Mouse (Mus musculus) myocyte (in vitro differentiated cells): Measurements from ENCODE around the gene Gng2. TPM values are rescaled to one million over a fixed set of nuclear protein-coding genes. Genes with fewer than 3 reads are reported as not detected.

Source experiments
- H3K27me3 ChIP-seq: one replicate; pipeline ENCODE4 v1.6.1; 2011; ENCODE audit not compliant: control insufficient read depth, insufficient read depth, insufficient read length
- H3K36me3 ChIP-seq: one replicate; pipeline ENCODE4 v1.6.1; 2011; ENCODE audit not compliant: control insufficient read depth, insufficient read depth
- H3K4me2 ChIP-seq: one replicate; pipeline ENCODE4 v1.6.1; 2011; ENCODE audit warnings: low read depth, control low read depth
- H3K4me3 ChIP-seq: one replicate; pipeline ENCODE4 v1.5.1; 2011; ENCODE audit warnings: mild to moderate bottlenecking, control low read depth, moderate library complexity
- H3K79me2 ChIP-seq: one replicate; pipeline ENCODE4 v1.6.1; 2011; ENCODE audit not compliant: control insufficient read depth, insufficient read depth
- H3ac ChIP-seq: one replicate; pipeline ENCODE4 v1.6.1; 2011; ENCODE audit not compliant: control insufficient read depth, insufficient read length
- CEBPB ChIP-seq: IDR thresholded peaks from 2 replicates; pipeline ENCODE4 v1.6.1; 2011; ENCODE audit warnings: mild to moderate bottlenecking, moderate library complexity; ENCODE audit not compliant: poor library complexity, insufficient read depth, severe bottlenecking
- E2F4 ChIP-seq: IDR thresholded peaks from one replicate; pipeline ENCODE4 v1.6.1; 2011; ENCODE audit warnings: mild to moderate bottlenecking, control low read depth, moderate library complexity; ENCODE audit not compliant: insufficient read depth
- MAX ChIP-seq: IDR thresholded peaks from one replicate; pipeline ENCODE4 v1.6.1; 2011; ENCODE audit warnings: low read depth, mild to moderate bottlenecking, control low read depth
- MYOD1 ChIP-seq, 3 experiments: IDR thresholded peaks; one replicate each; pipeline ENCODE4 v1.6.1; 2011; ENCODE audit warnings: control low read depth in 2 of 3, low read depth in 2 of 3, mild to moderate bottlenecking in 2 of 3, moderate library complexity in 1 of 3; ENCODE audit not compliant: insufficient read length in 2 of 3, control insufficient read depth in 1 of 3
- MYOG ChIP-seq, 3 experiments: IDR thresholded peaks; one replicate each; pipeline ENCODE4 v1.6.1; 2011; ENCODE audit warnings: control low read depth in 2 of 3, low read depth in 2 of 3, mild to moderate bottlenecking in 2 of 3; ENCODE audit not compliant: insufficient read length in 2 of 3, control insufficient read depth in 1 of 3, insufficient read depth in 1 of 3
- POLR2A ChIP-seq: IDR thresholded peaks from one replicate; pipeline ENCODE4 v1.6.1; 2011; ENCODE audit warnings: low read depth, mild to moderate bottlenecking, control low read depth, moderate library complexity; ENCODE audit not compliant: insufficient read length
- POLR2AphosphoS2 ChIP-seq: IDR thresholded peaks from one replicate; pipeline ENCODE4 v1.6.1; 2011; ENCODE audit warnings: low read depth, control low read depth; ENCODE audit not compliant: insufficient read length
- REST ChIP-seq: IDR thresholded peaks from one replicate; pipeline ENCODE4 v1.6.1; 2011; ENCODE audit warnings: mild to moderate bottlenecking, control low read depth, moderate library complexity; ENCODE audit not compliant: insufficient read depth, insufficient read length
- SRF ChIP-seq: IDR thresholded peaks from one replicate; pipeline ENCODE4 v1.6.1; 2011; ENCODE audit warnings: low read depth; ENCODE audit not compliant: control insufficient read depth, insufficient read length
- TCF12 ChIP-seq: IDR thresholded peaks from one replicate; pipeline ENCODE4 v1.6.1; 2011; ENCODE audit warnings: mild to moderate bottlenecking, control low read depth; ENCODE audit not compliant: poor library complexity, insufficient read depth, severe bottlenecking
- TCF3 ChIP-seq: IDR thresholded peaks from one replicate; pipeline ENCODE4 v1.6.1; 2011; ENCODE audit warnings: low read depth, control low read depth; ENCODE audit not compliant: insufficient read length
- USF1 ChIP-seq: IDR thresholded peaks from one replicate; pipeline ENCODE4 v1.6.1; 2011; ENCODE audit warnings: low read depth, mild to moderate bottlenecking, control low read depth, moderate library complexity
- polyA plus RNA-seq: library from polyadenylated mRNA; unstranded; fragments of >200 nt; fragmentation: generic; extraction: Trizol; gene quantifications from one replicate; pipeline ENCODE4 v1.2.1, GENCODE M21; 2012; ENCODE audit warnings: missing spikeins

Gng2 gene
- polyA plus RNA-seq, 1 experiment, result 5.0 TPM

GRCm38 (mm10) chr14:20012506-20013275, 35.3 kb upstream of the Gng2 start:
- Histone ChIP-seq H3K36me3 (no peaks in the 10 kb centered on the region), H3ac (no peak overlapping the region), H3K4me2 (no peak overlapping the region), H3K79me2 (no peaks in the 10 kb centered on the region), H3K4me3 (no peak overlapping the region), H3K27me3 (no peaks in the 10 kb centered on the region)
- no peak for TF ChIP-seq MYOG (IDR thresholded peaks at IDR 0.05; ENCODE audit: control insufficient read depth in 1 of 3, insufficient read depth in 1 of 3, insufficient read length in 2 of 3, low read depth in 2 of 3)
- TF ChIP-seq CEBPB, result no peak
- no peak for TF ChIP-seq USF1
- no peak for TF ChIP-seq REST
- TF ChIP-seq TCF12, result no peak
- TF ChIP-seq POLR2A, result no peak
- TF ChIP-seq MAX, result no peak
- no peak for TF ChIP-seq SRF
- TF ChIP-seq POLR2AphosphoS2, result no peak
- TF ChIP-seq MYOD1 (IDR thresholded peaks at IDR 0.05; ENCODE audit: control insufficient read depth in 1 of 3, insufficient read length in 2 of 3, low read depth in 2 of 3), result no peak

GRCm38 (mm10) chr14:20007446-20007845, 30.0 kb upstream of the Gng2 start:
- Histone ChIP-seq H3K36me3 (no peaks in the 10 kb centered on the region), H3K4me3 (no peak overlapping the region), H3K4me2 (no peak overlapping the region), H3K79me2 (no peaks in the 10 kb centered on the region), H3ac (no peak overlapping the region), H3K27me3 (no peaks in the 10 kb centered on the region)
- TF ChIP-seq MAX (no peak), E2F4 (no peak), CEBPB (no peak), POLR2A (no peak), POLR2AphosphoS2 (no peak), SRF (no peak), MYOG (IDR thresholded peaks at IDR 0.05; ENCODE audit: control insufficient read depth in 1 of 3, insufficient read depth in 1 of 3, insufficient read length in 2 of 3, low read depth in 2 of 3) (no peak), TCF3 (no peak), REST (no peak), USF1 (no peak), TCF12 (no peak)

GRCm38 (mm10) chr14:20004777-20005289, 27.4 kb upstream of the Gng2 start:
- TF ChIP-seq MYOD1 (IDR thresholded peaks at IDR 0.05; ENCODE audit: control insufficient read depth in 1 of 3, insufficient read length in 2 of 3, low read depth in 2 of 3) (no peak), SRF (no peak), CEBPB (no peak)
- H3K36me3 ChIP-seq, result no peaks in the 10 kb centered on the region

GRCm38 (mm10) chr14:19996853-19997252, 19.4 kb upstream of the Gng2 start:
- no peak overlapping the region for H3ac ChIP-seq
- H3K4me3 ChIP-seq, result no peak overlapping the region
- no peaks in the 10 kb centered on the region for H3K79me2 ChIP-seq
- H3K4me2 ChIP-seq, result no peak overlapping the region
- H3K27me3 ChIP-seq, result peaks cover 10% of the 10 kb centered on the region
- TF ChIP-seq POLR2AphosphoS2 (no peak), CEBPB (no peak), REST (no peak), USF1 (no peak), MYOG (IDR thresholded peaks at IDR 0.05; ENCODE audit: control insufficient read depth in 1 of 3, insufficient read depth in 1 of 3, insufficient read length in 2 of 3, low read depth in 2 of 3) (no peak), E2F4 (no peak), MYOD1 (IDR thresholded peaks at IDR 0.05; ENCODE audit: control insufficient read depth in 1 of 3, insufficient read length in 2 of 3, low read depth in 2 of 3) (no peak), TCF3 (no peak), POLR2A (no peak)
- no peaks in the 10 kb centered on the region for H3K36me3 ChIP-seq

More at GRCm38 (mm10) chr14:20004777-20005289, 27.4 kb upstream of the Gng2 start:
- Histone ChIP-seq H3K4me3 (no peak overlapping the region), H3K4me2 (no peak overlapping the region), H3K79me2 (no peaks in the 10 kb centered on the region), H3ac (no peak overlapping the region), H3K27me3 (no peaks in the 10 kb centered on the region)

DNA sequence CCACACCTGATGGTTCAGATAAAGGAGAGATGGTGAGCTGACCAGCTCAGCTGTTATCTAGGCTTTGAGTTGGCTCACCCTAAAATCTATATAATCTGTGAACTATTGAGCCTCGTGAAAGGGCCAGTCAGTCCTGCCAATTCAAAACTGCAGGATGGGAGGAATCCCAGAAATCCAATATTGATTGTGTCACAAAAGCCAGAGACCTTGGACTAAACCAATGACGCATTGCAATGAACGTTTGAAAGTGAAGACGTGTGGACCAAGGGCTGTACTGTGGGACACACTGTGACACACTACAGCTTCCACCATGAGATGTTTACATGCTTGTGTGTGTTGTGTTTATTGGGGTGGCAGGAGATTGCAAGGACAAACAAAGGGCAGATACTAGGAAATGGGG, 18.5 kb upstream of the Gng2 start:
- peaks cover 10% of the 10 kb centered on the region for H3K27me3 ChIP-seq
- no peaks in the 10 kb centered on the region for H3K79me2 ChIP-seq
- H3ac ChIP-seq, result no peak overlapping the region
- H3K4me3 ChIP-seq, result no peak overlapping the region
- H3K36me3 ChIP-seq, result no peaks in the 10 kb centered on the region
- TF ChIP-seq TCF3, result no peak
- no peak for TF ChIP-seq REST
- no peak for TF ChIP-seq POLR2A
- TF ChIP-seq SRF, result no peak
- TF ChIP-seq E2F4, result no peak
- TF ChIP-seq POLR2AphosphoS2, result no peak
- no peak for TF ChIP-seq MYOG (IDR thresholded peaks at IDR 0.05; ENCODE audit: control insufficient read depth in 1 of 3, insufficient read depth in 1 of 3, insufficient read length in 2 of 3, low read depth in 2 of 3)
- TF ChIP-seq MAX, result no peak
- no peak for TF ChIP-seq MYOD1 (IDR thresholded peaks at IDR 0.05; ENCODE audit: control insufficient read depth in 1 of 3, insufficient read length in 2 of 3, low read depth in 2 of 3)
- no peak for TF ChIP-seq CEBPB
- no peak for TF ChIP-seq TCF12
- no peak for TF ChIP-seq USF1
- no peak overlapping the region for H3K4me2 ChIP-seq
